Mouse (Mus musculus) cerebellum, adult 2 months (tissue): Measurements from ENCODE around the gene Gpm6a. TPM values are rescaled to one million over a fixed set of nuclear protein-coding genes. Genes with fewer than 3 reads are reported as not detected.
A peak's percentile ranks its signal among the peaks of the same experiment; 100 is the strongest.

Source experiments
- DNase-seq, 2 experiments: peaks; one replicate each; pipeline ENCODE4 v3.0.0; 2021
- H3K27ac ChIP-seq: fragments of 200-500 bp; 2 replicates; pipeline ENCODE4 v1.5.1; 2012; ENCODE audit warnings: low read length, control low read depth, inconsistent platforms; ENCODE audit not compliant: insufficient read depth
- H3K27me3 ChIP-seq: fragments of 200-500 bp; 2 replicates; pipeline ENCODE4 v1.6.1; 2012; ENCODE audit warnings: inconsistent platforms, mild to moderate bottlenecking, low read length, moderate library complexity; ENCODE audit not compliant: control insufficient read depth, insufficient read depth
- H3K4me1 ChIP-seq: fragments of 200-500 bp; 2 replicates; pipeline ENCODE4 v1.6.1; 2011; ENCODE audit warnings: low read length; ENCODE audit not compliant: control insufficient read depth, insufficient read depth
- H3K4me3 ChIP-seq: fragments of 200-500 bp; replicated peaks from 2 replicates; pipeline ENCODE3; 2011; ENCODE audit warnings: mild to moderate bottlenecking, low read depth, low read length, control low read depth; ENCODE audit not compliant: insufficient read depth
- CTCF ChIP-seq: fragments of 200-500 bp; IDR thresholded peaks from 2 replicates; pipeline ENCODE4 v1.5.1; 2011; ENCODE audit warnings: low read depth, mild to moderate bottlenecking, control low read depth, low read length, moderate library complexity, borderline replicate concordance; ENCODE audit not compliant: insufficient read depth
- POLR2A ChIP-seq: fragments of 200-500 bp; IDR thresholded peaks from 2 replicates; pipeline ENCODE4 v1.6.1; 2011; ENCODE audit warnings: low read length, control low read depth, borderline replicate concordance; ENCODE audit not compliant: insufficient read depth
- WGBS: fragments of 180-500 bp; shearing (Covaris S2); methylation state at CpG from one replicate; pipeline ENCODE4 v1.1.7; 2018; 5-methylcytosine and 5-hydroxymethylcytosine counted together
- polyA plus RNA-seq: library from polyadenylated mRNA; depleted of rRNA; stranded (reverse); fragments of >200 nt; gene quantifications from 2 replicates; pipeline ENCODE4 v1.2.3, GENCODE M21; 2012

Gene Gpm6a
- polyA plus RNA-seq, 1 experiment: 556 TPM

GRCm38 (mm10) chr8:55017071-55017470 is 62.4 kb downstream of the Gpm6a start:
- no peak overlapping the region for H3K4me3 ChIP-seq
- H3K27me3 ChIP-seq: no peaks in the 10 kb centered on the region
- no peak overlapping the region for H3K27ac ChIP-seq
- TF ChIP-seq CTCF: no peak
- no peak for TF ChIP-seq POLR2A
- DNase-seq: no peak
- H3K4me1 ChIP-seq: peaks cover under 1% of the 10 kb centered on the region; the same call in 1 of the 2 replicates
- 64% methylated on average over 1 of the region's 1 CpGs for WGBS

- Histone ChIP-seq H3K27me3 (no peaks in the 10 kb centered on the region), H3K4me3 (no peak overlapping the region), H3K27ac (peak overlapping the region; percentile 79; the same call in 1 of the 2 replicates), H3K4me1 (no peaks in the 10 kb centered on the region; the same call in 1 of the 2 replicates)
- TF ChIP-seq POLR2A: no peak
- TF ChIP-seq CTCF: no peak
- WGBS: 20% methylated on average over 10 of the region's 10 CpGs
- peak in 1 of 2 experiments; percentile 47 for DNase-seq
Measured at GRCm38 (mm10) chr8:55025851-55026660, 71.4 kb downstream of the Gpm6a start.

GRCm38 (mm10) chr8:55026661-55027000 is 72.0 kb downstream of the Gpm6a start:
- Histone ChIP-seq H3K27ac (peak overlapping the region; percentile 85; the same call in 1 of the 2 replicates), H3K4me3 (no peak overlapping the region), H3K27me3 (no peaks in the 10 kb centered on the region), H3K4me1 (no peaks in the 10 kb centered on the region; the same call in 1 of the 2 replicates)
- TF ChIP-seq POLR2A (no peak), CTCF (no peak)
- peak in 1 of 2 experiments; percentile 51 for DNase-seq
- 3% methylated on average over 2 of the region's 2 CpGs for WGBS

- DNase-seq: no peak
- no peak overlapping the region for H3K27ac ChIP-seq
- no peaks in the 10 kb centered on the region for H3K27me3 ChIP-seq
- peaks cover under 1% of the 10 kb centered on the region; the same call in 1 of the 2 replicates for H3K4me1 ChIP-seq
- no peak for TF ChIP-seq POLR2A
- TF ChIP-seq CTCF: no peak
- 96% methylated on average over 2 of the region's 2 CpGs for WGBS
- H3K4me3 ChIP-seq: no peak overlapping the region
Measured at GRCm38 (mm10) chr8:55028371-55028770, 73.7 kb downstream of the Gpm6a start.

- peak in 1 of 2 experiments; percentile 48 for DNase-seq
- Histone ChIP-seq H3K27ac (no peak overlapping the region), H3K4me3 (no peak overlapping the region), H3K27me3 (no peaks in the 10 kb centered on the region), H3K4me1 (peaks cover 6% of the 10 kb centered on the region; the same call in 1 of the 2 replicates)
- TF ChIP-seq POLR2A (no peak), CTCF (no peak)
Measured at GRCm38 (mm10) chr8:55031099-55031498, 76.5 kb downstream of the Gpm6a start.

GRCm38 (mm10) chr8:55034309-55034708 is 79.7 kb downstream of the Gpm6a start:
- 0% methylated on average over 1 of the region's 1 CpGs for WGBS

GRCm38 (mm10) chr8:55035416-55035815 is 80.8 kb downstream of the Gpm6a start:
- no peak overlapping the region; the same call in 1 of the 2 replicates for H3K27ac ChIP-seq

More at GRCm38 (mm10) chr8:55034309-55034708, 79.7 kb downstream of the Gpm6a start:
- no peak overlapping the region for H3K4me3 ChIP-seq
- H3K27ac ChIP-seq: no peak overlapping the region
- TF ChIP-seq CTCF (no peak), POLR2A (no peak)
- peak; percentile 92 to 98 for DNase-seq
- peaks cover 9% of the 10 kb centered on the region; the same call in 1 of the 2 replicates for H3K4me1 ChIP-seq
- H3K27me3 ChIP-seq: no peaks in the 10 kb centered on the region

GRCm38 (mm10) chr8:55042955-55043354 is 88.3 kb downstream of the Gpm6a start:
- DNase-seq: peak; percentile 90 to 96
- no peak overlapping the region for H3K27ac ChIP-seq
- WGBS: 13% methylated on average over 1 of the region's 1 CpGs
- H3K27me3 ChIP-seq: no peaks in the 10 kb centered on the region
- no peak overlapping the region for H3K4me3 ChIP-seq
- no peak for TF ChIP-seq CTCF
- no peak for TF ChIP-seq POLR2A
- peaks cover 3% of the 10 kb centered on the region; the same call in 1 of the 2 replicates for H3K4me1 ChIP-seq

More at GRCm38 (mm10) chr8:55035416-55035815, 80.8 kb downstream of the Gpm6a start:
- H3K27me3 ChIP-seq: no peaks in the 10 kb centered on the region
- peak in 1 of 2 experiments; percentile 74 for DNase-seq
- H3K4me1 ChIP-seq: peaks cover 9% of the 10 kb centered on the region; the same call in 1 of the 2 replicates
- TF ChIP-seq POLR2A (no peak), CTCF (no peak)
- H3K4me3 ChIP-seq: no peak overlapping the region
